Mouse (Mus musculus): ENCODE results near the gene Olfr923.
"Not testable (repeated sequence)": the region's sequence is repeated elsewhere in the genome, so short reads cannot be mapped to it uniquely, and the experiment has no call there.

Olfr923 gene

DNA sequence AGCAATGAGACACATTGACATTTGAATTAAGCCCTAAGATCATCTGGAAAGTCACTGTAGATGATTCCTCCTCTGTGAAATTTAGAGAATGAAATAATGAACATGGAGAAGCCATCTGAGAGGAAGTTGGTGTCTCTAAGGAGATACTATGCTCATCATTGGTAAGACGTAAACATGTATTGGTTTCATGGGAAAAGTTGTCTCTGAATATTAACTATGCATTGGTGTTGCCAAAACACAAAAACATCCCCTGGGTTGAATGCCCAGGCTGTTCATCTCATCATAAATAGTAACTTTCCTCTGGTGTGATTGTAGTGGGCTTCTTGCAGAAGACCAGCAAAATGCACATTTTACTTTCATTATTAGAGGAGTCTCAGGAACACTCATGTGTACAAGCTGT is at the start of gene Olfr923:
Gene Olfr923 (plus strand): TSS at position 301 of the 400 bp plus-strand sequence.
- DNase-seq, result no peak

DNA sequence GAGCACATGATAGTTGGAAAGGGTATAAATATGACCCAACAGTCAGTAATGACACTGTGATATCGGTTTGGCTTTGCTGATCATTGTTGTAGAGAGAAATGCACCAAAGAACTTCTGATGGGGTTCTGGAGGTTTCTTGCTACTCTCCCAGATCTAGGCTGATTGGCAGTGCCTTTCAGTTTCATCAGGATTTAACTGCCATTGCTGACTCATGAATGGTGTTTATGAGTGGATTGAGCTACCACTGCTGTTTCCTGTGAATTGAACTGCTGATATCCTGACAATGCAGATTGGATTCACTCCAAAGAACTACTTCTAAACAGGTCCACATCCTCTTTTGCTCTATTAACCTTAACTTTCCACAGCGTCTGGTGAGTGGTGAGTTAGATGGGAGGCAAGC is 33.7 kb upstream of the Olfr923 start:
- DNase-seq, result no peak

DNA sequence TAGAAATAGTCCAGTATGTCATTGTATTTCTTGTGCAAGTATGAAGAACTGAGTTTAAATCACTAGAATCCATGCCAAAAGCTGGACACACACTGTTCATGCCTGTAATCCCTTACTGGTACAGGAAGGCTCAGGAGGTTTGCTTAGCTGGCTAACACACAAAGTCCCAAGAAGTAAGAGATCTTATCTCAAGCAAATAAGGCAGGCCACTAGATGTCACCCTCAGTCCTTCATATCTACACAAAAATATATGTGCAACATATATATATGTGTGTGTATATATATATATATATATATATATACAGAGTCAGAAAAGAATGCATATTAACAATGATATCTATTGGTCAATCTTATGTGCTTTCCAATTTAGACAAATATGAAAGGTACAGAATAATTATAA is 20.6 kb upstream of the Olfr923 start:
- DNase-seq, result no peak

DNA sequence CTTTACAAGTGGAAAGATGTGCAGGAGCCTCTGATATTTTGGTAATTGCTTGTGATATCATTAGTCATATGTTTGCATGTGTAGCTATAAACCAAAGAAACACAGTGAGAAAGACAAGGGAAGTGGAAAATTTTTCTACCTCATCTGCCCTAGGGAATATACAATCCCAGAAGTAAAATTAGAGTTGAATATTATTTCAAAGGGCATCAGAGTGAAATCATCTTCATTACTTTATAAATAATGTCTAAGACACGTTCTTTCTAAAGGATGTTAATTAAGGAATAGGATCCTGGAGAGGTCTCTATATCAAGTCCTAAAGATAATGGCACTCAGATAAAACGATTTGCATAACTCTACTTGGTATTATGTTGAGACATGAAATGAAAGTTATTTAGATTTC is 12.0 kb upstream of the Olfr923 start, which contains the start of gene Olfr922:
Gene Olfr922 (plus strand): TSS at position 301 of the 400 bp plus-strand sequence.
- DNase-seq, result no peak

DNA sequence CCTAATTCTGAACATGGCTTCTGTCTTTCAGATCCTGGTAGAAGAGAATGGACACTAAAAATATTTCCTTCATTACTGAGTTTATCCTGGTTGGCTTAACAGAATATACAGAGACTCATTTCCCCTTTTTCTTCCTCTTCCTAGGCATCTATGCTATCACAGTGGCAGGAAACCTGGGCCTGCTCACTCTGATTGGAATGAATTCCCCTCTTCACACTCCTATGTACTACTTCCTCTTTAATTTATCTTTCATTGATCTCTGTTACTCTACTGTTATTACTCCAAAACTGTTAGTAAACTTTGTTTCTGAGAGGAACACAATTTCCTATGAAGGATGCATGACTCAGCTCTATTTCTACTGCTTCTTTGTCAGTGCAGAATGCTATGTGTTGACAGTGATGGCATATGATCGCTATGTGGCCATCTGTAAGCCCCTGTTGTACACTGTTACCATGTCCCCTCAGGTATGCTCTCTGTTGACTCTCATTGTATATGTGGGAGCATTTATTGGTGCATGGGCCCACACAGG is 10.8 kb upstream of the Olfr923 start:
- no peak for DNase-seq

DNA sequence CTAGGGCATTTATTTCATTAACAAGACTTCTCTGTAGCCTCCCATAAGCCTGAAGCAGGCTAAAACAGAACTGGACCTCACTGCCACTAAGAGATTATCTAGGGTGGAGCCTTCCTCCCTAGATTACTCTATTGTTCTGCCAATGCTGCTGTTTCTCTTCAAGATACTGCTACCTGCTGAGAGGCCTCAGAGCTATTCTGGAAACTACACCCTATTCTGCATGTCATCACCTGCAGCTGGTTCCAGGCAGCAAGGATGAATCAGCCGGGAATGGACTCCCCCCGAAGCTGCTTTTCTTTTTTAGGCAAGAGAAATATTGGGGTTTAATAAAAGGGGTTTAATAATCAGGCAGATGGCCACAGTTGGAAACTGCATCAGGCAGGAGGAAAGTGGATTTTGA is 6.7 kb downstream of the Olfr923 start:
- no peak for DNase-seq

DNA sequence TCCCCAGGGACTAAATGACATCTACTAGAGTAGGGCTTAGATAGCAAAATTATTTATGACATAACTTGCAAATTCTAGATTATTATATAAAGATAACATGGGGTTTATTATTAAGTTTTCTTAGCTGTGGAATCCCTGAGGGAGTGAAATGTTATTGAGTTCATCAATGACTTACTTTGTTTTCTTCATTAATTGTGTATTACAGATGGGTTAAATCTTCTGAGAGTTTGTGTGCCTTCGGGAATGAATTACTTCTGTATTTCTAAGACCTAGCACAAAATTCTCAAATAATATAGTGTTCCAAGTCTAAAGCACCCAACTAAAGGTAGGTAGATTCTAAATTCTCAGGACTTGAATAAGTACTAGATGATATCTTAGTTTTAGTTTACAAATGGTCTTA is 17.8 kb downstream of the Olfr923 start, which contains the start of gene Olfr924:
Gene Olfr924 (plus strand): TSS at position 301 of the 400 bp plus-strand sequence.
- DNase-seq, result no peak

DNA sequence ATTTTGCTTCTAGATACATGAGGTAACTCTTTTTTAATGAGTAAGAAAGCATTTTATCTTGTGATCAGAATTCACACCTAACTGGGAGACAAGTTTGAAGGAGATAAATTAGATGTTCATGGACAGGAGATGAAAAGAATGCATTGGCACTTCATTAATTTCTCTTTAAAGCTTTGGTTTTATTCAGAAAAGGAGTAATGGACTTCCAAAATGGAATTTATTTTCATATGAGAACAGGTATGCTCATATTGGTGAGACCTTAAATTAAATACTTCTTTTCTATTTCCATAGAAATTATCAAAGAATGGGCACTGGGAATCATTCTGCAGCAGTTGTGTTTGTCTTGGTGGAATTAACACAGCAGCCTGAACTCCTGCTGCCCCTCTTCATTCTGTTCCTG is 28.4 kb downstream of the Olfr923 start, which contains the start of gene Olfr26:
Gene Olfr26 (plus strand): TSS at position 301 of the 400 bp plus-strand sequence.
- no peak for DNase-seq

DNA sequence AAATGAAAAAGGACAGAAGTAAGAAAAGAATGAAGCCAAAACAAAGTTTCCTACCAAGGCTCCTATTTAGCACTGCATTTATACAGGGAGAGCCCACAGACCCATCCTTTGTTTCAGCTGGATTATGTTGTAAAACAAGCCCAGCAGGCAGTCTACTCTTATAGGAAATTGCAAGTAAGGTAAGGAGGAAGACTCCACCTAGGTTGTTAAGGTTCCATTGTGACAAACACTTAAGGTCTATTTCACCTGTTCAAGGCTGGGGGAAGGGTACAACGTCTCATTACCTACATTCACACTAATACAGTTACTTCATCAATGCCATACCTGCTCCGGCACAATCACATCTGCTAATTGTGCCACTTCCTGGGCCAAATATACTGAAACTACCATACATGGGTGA is 48.5 kb downstream of the Olfr923 start:
- DNase-seq, result not testable (repeated sequence)

DNA sequence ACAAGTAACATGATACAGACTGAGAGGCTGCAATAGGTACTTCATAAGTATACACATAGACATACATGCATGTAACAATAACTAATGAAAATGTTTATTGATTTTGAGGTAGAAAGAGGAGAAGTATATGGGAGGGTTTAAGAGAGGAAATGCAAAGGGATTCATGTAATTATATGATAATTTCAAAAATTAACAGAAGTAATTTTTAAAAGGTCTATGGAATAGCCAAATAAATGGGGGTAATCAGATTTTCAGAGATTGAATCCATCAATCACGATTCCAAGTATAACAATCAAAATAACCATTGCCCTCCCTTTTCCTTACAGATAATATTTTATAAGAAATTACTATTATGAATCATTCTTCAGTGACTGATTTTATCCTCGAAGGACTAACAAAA is 50.5 kb downstream of the Olfr923 start, which contains the start of gene Olfr926:
Gene Olfr926 (plus strand): TSS at position 301 of the 400 bp plus-strand sequence.
- no peak for DNase-seq

Data from spleen, adult 18-20 months (tissue).